Mouse (Mus musculus): Measurements from ENCODE around the gene Ltc4s.

DNA sequence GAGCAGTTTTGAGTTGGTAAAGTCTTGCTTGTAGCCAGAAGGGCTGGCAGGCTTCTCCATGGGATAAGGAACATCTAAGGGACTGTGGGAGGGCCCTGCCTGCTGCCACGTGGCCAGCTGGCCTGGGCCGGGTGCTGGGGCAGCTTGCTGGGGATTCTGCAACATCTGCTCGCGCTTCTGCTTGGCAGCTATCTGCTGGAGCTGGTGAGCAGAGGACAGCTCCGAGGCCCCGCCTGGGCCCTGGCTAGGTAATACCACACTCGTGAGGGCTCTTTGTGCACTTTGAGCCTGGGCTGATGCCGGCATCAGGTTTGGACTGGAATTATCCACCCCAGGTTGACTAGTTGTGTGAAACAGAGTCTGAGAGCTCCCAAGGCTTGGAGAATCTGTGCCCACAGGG lies 27.5 kb upstream of the Ltc4s start:
- TF ChIP-seq POLR2A (IDR thresholded peaks at IDR 0.05; ENCODE audit: extremely low read depth, insufficient read depth, low read length), result no peak
- no peak for TF ChIP-seq CTCF (IDR thresholded peaks at IDR 0.05; ENCODE audit: low read depth, low read length)
